Mouse (Mus musculus) retina, postnatal 1 day (tissue): ENCODE results near the gene A930018P22Rik.

Experiments used
- DNase-seq: peaks from one replicate; pipeline ENCODE4 v3.0.0-alpha.2; 2012

A930018P22Rik gene

DNA sequence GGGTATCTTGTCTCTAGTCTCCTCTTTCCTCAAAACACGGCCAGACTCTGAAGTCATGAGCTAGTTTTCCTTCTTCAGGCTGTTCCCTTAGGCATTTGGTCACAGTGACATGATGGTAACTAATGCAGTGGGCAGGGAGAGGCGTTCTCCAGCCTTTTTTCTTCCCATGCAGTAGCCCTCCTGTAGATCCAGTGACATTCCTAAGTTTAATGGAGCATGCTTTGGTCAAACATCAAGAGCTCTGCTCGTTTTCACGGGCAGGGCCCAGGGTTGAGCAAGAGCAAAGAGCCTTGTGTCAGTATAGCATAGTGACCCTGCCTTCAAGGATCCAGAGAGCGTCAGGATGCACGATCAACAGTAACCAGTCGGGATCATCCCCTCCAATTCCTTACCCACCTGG is 40.8 kb downstream of the A930018P22Rik start:
- no peak for DNase-seq

- no peak for DNase-seq
Measured at GRCm38 (mm10) chr2:104163978-104164487, 41.5 kb downstream of the A930018P22Rik start.

DNA sequence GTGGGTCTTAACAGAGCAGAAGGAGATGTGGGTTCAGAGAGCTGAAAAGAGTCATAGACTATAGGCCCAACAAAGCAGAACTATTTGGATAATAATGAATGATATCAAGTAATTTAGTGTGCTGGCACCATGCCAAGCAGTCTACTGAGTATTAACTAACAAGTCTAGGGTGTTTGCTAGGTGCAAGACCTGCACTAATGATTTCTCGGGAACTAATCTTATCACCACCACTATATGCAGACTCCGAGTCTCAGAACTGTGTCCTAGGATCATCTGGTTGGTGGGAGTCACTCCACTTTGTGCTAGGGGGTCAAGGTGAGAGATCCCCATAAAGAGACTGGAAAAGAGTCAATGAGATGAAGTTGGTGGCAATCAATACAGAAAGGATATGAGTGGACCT is 43.1 kb downstream of the A930018P22Rik start:
- DNase-seq = no peak

- no peak for DNase-seq
Measured at GRCm38 (mm10) chr2:104167765-104168164, 45.2 kb downstream of the A930018P22Rik start.

DNA sequence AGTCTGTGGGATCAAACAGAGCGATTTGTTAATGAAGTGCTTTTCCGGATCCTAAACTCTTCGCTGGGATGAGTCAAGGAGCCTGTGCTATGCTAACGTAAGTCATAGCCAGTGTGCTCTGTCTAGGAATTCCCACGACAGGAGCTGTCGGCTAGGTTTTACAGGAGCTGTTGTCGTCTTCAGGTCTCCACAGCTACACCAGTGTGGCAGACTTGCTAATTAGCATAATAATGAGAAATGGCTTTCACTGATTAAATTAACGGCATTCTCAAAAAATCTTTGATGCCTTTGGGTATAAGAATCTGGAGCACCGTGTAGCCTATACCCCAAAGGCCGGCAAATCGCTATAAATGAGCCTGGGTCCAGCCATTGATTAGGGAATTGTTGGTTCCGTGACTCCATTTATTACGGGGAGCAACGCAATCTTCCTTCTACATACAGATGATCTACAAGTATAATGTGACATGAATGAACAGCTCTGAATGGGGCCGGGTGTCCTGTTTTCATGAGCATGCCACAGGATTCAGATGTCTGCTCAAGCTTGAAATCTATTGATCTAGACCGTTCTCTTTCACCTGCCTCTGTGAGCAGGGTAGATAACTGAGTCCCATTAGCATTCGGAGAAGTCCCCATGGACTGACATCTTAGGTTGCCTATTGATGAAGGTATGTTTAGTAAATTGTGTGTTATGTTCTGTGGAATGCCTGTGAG is 45.8 kb downstream of the A930018P22Rik start:
- no peak for DNase-seq

- DNase-seq = no peak
Measured at GRCm38 (mm10) chr2:104172695-104173348, 50.3 kb downstream of the A930018P22Rik start.

DNA sequence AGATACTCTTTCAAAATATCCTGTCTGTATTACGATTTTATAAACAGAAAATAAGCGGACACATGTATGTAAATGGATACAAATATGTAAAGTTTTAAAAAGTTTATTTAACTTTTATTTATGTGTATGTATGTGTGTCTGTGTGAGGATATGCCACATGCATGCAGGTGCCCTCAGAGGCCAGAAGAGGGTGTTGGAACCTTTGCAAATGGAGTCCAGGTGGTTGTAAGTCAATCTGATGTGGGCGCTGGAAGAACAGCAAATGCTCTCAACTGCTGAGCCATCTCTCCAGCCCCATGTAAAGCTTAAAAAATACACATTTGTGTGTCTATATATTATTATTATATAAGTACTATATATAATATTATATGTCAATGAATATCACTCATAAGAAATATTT is 50.9 kb downstream of the A930018P22Rik start:
- DNase-seq = no peak
